Mouse (Mus musculus) cerebral cortex, adult 2 months (tissue): ENCODE results near the gene Canx.

Source experiments
- WGBS: fragments of 180-500 bp; shearing (Covaris S2); methylation state at CpG from one replicate; pipeline ENCODE4 v1.1.7; 2018; 5-methylcytosine and 5-hydroxymethylcytosine counted together

Gene Canx

DNA sequence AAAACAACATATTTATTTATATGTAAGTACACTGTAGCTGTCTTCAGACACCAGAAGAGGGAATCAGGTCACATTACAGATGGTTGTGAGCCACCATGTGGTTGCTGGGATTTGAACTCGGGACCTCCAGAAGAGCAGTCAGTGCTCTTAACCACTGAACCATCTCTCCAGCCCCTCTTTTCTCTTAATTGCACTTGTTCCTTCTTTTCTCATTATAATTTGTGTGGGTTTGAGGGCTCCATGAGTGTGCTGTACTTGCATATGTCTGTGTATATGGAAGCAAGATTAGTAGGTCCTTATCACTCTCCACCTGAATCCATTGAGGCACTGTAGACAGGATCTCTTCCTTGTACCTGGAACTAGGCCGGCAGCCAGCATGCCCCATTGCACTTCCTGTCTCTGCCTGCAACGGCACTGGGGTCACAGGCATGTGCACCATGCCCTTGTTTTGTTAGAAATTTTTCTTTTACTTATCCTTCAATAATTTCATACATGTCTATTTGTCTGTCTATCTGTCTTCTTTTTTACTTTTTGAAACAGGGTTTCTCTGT lies 2.7 kb upstream of the Canx start:
- 82% methylated on average over 3 of the region's 3 CpGs for WGBS

DNA sequence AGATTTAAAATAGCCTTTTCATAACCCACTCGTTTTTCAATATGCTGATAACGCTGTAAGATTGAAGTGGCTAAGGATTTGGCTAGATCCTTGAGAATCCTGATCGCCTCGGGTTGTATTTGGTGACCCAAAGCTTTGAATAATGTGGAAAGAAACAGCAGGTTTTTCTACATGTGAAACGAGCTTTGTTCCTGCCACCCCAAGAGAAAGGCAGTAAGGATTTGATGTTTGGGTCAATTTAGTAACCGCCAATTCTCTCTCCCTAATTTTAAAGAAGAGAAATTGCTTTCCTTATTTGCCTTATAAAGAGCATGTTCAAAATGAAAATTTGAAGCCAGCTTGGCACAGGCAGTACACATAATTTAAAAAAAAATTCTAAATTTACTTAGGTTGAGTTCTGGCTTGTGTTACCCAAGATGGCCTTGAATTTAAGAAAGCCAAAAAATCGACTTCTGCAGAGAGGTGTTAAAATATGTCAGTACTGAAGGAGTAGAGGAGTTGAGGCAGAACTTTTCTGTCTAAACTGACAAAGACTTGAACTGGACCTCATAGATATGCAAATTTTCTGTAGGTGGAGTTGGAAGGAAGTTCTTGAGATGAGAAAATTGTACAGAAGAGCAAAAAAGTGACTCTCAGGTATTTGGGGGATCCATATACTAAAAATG lies 961 bp upstream of the Canx start:
- WGBS, result 1% methylated on average over 7 of the region's 7 CpGs

DNA sequence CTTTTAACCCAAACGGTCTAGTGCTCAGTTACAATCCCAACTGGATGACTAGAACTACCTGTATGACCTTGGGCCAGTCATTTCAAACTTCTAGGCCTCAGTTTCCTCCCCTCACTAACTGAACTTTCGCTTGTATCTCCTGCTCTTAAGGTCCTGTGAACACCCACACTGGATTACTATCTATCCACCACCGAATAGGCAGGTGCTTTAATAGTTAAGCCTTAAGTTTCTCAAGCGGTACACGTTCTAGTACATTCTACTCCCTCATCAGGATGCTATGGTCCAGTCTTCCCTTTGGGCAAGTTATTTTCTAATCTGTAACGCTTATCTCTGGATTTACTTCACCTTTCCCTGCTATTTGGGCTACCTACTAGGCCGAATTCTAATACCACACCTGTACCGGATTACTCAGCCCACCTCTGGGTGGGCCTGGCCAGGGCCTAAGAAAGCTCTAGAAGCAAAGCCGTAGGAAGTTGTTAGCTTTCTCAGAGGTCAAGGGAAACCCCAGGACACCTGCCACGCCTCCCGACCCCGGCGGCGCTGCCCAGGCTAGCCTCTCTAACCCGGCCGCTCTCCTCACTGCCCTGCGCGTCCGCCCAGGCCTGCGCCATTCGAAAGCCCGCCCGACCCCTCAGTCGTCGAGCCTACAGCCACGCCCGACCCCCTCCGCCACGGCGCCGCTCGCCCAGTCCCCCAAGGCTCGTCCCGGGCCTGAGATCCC lies 562 bp downstream of the Canx start:
- WGBS, result under 1% methylated on average over 34 of the region's 34 CpGs

DNA sequence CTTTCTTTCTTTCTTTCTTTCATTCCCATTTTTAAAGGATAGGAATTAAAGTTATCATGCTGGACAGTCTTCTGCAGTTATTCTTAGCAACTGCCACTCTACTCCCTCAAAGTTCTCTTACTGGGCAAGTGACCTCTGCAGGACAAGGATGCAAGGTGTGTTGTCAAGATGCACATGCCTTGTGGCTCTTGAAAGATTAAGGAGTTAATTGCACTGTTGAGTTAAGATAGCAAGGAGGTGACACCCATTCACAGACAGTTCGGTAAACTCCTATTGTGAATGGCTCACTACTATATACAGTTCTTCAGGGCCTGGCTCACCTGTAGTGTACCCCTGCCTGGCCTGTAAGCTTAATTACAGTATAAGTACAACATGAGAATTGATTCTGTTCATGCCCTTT lies 1.6 kb downstream of the Canx start:
- 14% methylated on average over 1 of the region's 1 CpGs for WGBS

DNA sequence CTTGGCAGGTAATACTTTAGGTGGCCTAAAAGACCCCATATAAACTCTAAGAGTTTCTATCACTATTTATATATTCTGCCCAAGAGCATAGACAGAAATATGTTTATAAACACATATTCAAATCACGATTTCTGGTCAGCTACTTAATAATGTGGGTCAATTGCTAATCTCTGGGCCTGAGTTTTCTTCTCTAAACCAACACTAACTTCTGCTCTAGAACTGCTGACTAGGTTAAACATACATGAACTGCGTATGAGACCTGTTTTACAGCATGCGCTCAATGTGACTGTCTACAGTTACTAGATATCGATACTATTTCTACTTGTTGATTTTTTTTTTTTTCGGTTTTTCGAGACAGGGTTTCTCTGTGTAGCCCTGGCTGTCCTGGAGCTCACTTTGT lies 4.2 kb downstream of the Canx start:
- WGBS, result 89% methylated on average over 6 of the region's 6 CpGs

DNA sequence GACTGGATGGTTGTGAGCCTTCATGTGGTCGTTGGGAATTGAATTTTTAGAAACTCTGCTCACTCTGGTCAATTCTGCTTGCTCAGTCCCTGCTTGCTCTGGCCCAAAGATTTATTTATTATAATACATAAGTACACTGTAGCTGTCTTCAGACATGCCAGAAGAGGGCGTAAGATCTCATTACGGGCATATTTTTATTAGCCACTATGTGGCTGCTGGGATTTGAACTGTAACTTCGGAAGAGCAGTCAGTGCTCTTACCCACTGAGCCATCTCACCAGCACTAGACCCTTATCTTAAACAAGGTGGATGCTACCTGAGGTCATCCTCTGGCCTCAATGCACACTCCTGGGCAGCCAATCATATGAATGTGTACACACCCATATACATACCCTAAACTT lies 6.1 kb downstream of the Canx start:
- WGBS, result 77% methylated on average over 4 of the region's 4 CpGs

DNA sequence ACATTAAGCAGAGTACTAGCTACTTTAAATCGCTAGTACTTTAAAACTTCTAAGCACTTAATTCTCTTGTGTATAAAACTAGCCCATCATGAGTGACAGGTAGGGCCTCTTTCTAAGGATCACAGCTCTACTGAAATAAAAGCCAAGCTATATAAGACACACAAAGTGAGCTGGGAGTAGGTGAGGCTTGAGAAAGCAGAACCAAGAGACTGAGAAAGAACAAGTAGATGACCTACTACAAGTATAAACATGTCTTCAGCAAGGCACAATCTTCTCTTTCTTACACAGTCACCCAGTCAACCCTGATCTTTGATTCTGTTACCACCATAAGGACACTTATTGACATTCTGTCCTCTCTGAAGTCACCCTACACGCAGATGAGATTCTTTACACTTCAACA lies 12.7 kb downstream of the Canx start:
- WGBS, result 77% methylated on average over 2 of the region's 2 CpGs

DNA sequence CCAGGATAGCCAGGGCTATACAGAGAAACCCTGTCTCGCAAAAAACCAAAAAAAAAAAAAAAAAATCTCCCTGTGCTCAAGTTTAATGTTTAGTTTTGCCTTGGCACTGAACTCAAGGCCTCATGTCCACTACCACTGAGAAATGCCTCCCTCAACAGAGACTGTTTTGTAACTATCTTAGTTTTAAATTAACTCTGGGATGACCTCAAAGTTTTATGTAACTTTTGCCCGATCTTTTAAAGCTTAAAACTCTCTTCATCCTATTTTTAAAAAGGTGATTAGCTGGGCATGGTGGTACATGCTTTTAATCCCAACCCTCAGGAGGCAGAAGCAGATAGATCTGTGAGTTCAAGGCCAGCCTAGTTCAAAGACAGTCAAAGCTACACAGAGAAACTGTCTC lies 22.1 kb downstream of the Canx start:
- 92% methylated on average over 2 of the region's 2 CpGs for WGBS

DNA sequence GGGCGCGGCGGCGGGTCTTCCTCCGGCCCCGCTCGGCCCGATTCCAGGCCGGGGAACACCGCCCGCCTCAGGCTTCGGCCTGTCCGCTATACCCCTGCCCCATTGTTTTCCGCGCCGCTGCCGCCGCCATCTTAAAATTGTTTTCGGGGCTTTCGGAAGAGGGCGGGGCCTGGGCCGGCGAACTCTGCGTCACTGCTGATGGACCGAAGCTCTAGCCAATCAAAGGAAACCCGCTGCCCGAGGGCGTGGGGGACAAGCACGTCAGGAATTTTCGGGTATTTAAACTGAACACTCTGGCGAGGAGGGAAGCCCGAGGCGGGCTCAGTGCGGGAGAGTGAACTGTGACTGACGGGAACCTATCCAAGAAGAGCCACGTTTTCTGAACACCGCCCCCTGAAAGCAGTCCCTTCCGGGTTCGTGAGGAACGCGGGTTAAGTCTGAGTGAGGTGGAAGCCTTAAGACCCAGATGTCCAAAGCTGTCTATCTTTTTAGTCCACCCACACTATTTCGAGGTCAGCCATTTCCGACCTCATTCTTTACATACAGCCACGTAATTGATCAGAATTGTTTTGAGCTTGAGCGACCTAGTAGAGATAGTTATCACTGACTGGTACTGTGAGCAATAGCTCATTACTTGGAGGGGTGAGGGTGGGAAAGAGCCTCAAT lies 33.1 kb downstream of the Canx start, which contains the start of gene Maml1:
TSS of gene Maml1 (minus strand) at position 122 of the 666 bp plus-strand sequence.
- 1% methylated on average over 45 of the region's 45 CpGs for WGBS

DNA sequence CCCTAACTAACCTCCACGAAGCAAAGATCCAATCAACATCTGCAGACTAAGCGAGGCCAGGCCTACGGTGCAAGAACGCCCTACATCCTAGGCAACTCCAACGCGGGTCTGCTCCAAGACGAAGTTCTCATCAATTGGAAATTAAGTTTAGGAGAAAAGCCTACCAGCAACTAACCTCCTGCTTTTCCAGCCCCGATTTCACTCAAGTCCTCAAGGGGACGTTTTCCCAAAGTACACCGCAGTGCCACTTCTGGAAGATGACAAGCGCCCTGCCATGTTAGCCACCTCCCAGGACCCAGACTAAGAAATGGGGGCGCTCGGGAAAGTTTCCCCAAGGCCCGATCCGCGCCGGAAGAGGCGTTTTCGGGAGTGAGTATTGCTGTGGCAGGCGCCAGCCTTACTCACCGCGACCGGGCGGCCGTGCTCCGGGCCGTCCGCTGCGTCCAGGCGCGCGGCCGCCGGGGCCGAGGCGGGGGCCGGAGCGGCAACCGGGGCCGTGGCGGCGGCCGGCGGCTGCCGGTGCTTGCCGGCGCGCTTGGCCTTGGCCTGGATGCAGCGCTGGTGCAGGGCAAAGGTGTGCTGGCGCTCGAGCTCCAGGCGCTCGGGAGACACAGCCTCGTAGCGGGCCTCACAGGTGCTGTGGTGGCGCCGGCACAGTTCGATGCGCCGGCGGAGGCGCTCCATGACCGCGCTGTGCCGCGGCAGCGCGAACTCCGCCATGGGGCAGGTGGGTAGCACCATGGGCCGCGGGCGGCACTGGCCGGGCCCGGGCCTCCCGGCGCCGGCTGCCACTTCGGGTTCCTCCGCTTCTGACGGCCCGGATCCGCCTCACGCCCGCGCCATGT lies 33.9 kb downstream of the Canx start:
- 1% methylated on average over 85 of the region's 85 CpGs for WGBS

DNA sequence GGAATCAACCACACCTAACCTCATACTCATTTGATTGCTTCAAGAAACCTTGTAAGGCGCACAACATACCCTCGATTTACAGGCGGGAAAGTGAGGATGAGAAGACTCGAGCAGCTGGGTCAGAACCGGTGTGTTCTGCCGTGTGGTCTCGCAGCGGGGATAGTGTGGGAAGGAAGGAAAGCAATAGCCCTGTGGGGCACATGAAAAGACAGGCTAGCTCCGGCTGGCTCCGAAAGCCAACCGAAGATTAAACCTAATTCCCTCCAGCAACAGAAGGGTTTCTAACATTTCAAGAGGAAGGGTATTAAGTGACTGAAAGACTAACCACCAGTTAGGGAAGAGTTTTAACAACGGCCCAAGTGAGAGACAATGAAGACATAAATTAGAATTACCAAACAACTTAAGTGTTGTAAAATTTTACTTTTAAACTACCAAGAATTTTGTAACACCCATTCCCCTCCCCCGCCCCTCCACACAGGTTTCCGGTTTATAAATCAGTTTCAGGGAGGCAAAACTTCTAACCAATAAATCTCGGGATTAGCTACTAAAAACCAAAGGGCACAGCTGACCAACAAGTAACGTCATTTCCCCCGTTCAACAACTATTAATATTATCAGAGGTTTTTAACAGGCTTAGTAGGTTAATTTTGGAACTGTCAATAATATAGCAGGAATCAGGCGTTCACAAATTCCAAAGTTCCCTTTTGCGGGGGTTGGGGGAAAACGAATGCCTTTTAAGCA lies 34.8 kb downstream of the Canx start:
- WGBS, result 3% methylated on average over 20 of the region's 20 CpGs

DNA sequence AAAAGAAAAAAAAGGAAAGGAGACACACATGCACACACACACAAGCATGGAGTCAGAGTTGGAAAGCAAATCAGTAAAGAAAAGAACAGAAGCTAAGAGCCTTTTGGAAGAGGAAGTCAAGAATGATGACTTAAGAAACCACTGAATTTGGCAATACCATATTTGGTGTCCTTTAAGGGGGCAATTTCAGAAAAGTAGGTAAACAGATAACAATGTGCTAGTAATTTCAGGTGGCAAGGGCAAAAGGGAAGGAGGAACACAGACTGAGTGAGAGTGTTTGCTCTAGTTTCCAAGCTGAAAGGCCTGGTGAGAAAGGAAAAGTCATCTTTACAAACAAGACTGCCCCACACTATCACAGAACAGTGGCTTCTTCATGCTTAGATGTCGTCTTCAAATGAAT lies 39.0 kb downstream of the Canx start:
- 65% methylated on average over 1 of the region's 1 CpGs for WGBS

DNA sequence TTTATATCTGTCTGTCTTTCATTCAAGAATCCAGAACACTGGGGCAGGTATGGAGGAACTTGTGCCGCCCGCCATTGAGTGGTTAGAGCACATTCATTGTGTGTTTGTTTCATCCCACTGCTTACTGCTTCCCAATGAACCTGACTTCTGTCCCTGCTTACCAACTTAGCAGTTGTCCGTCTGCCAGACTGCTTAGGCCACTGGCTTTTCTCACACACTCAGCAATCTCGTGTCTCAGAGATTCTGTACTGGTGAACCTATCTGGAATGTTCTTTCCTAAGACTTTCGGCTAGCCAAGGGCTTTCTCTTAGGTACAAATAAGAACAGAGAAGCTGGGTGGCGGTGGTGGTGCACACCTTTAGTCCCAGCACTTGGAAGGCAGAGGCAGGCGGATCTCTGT lies 39.8 kb downstream of the Canx start:
- 90% methylated on average over 7 of the region's 7 CpGs for WGBS

DNA sequence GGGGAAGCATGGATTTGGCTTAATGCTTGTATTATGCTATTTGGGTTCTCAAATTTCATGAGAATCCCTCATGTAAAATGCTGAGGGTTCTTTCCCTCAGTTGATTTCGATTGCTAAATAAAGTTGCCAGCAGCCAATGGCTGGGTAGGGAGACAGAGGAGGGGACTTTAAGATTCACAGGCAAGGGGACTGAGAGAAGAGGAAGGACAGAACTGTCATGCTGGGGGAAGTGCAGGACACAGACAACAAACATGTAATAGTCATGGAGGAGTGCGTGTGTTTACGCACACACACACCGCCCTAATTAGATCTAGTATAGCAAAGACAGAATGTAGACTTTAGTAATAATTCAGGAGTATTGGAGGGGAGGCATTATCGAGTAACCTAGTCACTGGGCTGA lies 40.2 kb downstream of the Canx start:
- 89% methylated on average over 5 of the region's 5 CpGs for WGBS

DNA sequence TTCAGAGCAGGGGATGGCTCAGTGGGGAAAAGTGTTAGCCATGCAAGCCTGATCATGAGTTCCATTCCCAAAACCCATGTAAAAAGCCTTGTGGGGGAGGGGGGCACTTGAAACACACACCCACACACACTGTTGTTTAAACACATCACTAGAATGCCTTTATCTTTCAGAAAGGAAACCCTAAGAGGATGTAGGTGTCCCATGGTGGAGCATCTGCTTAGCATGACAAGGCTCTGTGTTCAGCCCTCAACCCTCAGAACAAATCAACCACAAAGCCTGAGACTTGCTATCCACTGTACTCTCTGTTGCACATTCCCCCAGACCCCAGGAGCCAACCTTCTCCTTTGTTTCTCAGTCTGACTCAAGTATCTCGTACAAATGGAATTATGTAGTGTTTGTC lies 45.4 kb downstream of the Canx start:
- WGBS, result 74% methylated on average over 1 of the region's 1 CpGs

DNA sequence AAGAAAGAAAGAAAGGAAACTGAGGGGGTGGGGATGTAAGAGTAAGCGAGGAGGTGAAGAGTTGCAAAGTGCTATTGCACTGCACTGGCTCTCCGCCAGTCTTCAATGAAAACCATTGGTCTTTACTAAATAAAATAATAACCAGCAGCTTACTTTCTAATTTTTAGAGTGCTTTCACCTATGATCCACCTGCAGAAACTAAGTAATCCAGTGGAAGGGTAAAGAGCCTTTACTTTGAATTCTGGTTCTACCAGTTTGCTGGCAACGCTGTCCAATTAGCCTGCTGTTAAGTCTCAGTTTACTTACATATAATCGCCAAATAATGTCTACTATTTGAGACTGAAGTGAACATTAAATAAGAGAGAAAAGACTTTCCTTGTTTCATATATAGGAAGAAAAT lies 46.5 kb downstream of the Canx start:
- WGBS, result 79% methylated on average over 4 of the region's 4 CpGs

DNA sequence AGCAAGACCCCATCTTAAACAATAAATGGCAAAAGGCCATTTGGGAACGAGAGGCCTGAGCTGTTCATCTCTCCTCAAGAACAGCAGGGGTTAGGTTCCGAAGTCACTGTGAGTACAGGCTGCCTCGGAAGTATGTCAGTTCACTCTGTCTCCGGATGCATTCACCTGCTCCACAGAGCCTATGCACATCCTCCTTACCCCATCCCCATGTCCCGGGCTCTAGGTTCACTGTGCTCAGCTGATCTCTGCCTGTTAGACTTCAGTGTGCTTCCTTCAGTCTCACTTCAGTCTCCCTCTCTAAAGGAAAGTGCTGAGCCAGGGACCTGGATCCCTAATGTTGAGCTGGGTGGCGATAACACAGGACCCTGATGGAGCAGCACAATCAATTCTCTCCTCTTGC lies 47.8 kb downstream of the Canx start:
- WGBS, result 84% methylated on average over 6 of the region's 6 CpGs

DNA sequence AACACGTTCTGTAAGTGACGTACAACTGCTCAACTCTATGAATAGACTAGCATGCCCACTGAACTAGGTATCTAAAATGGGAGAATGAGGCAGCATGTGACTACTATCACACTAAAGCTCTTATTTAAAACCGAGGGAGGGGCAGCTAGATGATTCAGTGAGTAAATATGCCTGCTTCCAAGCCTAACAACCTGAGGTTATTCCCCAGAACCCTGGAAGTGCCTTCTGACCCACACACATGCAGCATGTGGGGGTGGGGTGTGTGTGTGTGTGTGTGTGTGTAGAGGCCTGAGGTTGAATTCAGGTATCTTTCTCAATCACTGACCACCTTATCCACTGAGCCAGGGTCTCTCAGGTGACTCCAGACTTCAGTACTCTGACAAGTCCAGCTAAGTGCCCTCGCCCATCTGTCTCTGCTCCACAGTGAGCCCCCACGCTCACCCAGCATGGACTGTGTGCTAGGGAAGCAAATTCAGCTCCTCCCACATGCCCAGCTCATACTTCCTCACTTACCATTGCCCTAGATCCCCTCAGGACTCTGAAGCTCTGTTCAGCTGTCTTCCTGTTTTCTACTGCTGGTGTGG lies 49.8 kb downstream of the Canx start:
- WGBS, result 48% methylated on average over 5 of the region's 5 CpGs

DNA sequence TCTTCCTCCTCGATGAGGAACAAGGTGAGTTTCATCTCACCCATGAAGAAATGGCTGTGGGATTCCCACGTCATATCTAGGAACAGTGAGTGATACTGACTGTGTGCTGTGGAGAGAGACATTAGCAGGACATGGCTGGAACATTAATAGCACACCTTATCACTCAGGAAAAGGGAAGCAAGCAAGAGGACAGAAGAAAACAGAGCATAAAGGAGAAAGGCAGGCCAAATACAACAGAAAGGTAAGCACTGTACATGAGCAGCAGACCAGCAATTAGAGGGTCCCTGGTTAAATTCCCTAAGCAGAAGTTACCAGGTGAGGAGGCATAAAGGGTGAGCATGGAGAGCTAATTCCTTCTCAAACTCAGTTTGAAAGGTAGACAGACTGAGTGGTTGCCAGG lies 50.4 kb downstream of the Canx start:
- 74% methylated on average over 2 of the region's 2 CpGs for WGBS

DNA sequence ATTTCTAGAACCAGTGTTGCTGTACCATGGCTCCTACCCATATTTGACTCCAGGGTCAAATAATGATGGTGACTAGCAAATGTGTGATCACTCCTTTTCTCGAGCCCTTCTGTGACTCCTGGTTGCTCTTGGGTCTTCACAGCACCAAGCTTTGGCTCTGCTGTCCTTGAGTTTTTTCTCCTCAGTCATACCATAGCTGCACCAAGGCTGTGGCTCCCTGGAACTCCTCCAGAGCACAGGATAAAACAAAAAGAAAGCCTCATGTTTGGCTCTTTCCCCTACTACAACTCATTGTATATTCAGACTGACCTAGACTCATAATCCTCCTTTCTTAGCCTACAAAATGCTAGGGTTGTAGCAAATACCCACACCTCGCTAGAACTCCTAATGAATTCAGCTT lies 52.7 kb downstream of the Canx start:
- WGBS, result 57% methylated on average over 2 of the region's 2 CpGs

DNA sequence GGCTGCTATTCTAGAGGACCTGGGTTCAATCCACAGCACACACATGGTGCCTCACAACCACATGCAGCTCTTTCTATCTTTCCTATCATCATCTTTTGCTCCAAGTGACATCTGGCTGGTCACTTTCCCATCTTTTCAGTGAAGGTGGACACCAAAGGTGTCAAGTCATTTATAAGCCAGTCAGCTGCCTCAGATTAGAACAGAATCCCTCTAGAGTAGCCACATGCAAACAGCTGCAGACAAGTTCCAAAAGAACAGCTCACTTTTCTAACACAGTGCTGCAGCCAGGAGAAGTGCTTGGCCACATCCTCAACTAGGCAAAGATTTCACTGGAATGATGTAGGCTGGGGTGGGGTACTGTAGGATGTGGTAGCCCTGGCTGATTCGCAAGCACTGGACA lies 55.6 kb downstream of the Canx start:
- 93% methylated on average over 1 of the region's 1 CpGs for WGBS
